Mouse (Mus musculus): ENCODE results near the gene Rcn1. TPM values are rescaled to one million over a fixed set of nuclear protein-coding genes. Genes with fewer than 3 reads are reported as not detected.

Gene Rcn1
- 28.5 and 29.5 TPM in 2 replicates for polyA plus RNA-seq (2015; fragmentation: Nextera tagmentation; extraction: Ambion mirVana)

GRCm38 (mm10) chr2:105399085-105399891 lies at the start of gene Rcn1:
Gene Rcn1 (minus strand): TSS chr2:105399319.
- H3K9me3 ChIP-seq (ENCODE audit: control insufficient read depth), result no peaks in the 10 kb centered on the region
- H3K36me3 ChIP-seq (ENCODE audit: control insufficient read depth, insufficient read depth), result no peaks in the 10 kb centered on the region
- H3K27me3 ChIP-seq (replicated peaks; ENCODE audit: control insufficient read depth, insufficient read depth, low read length), result no peaks in the 10 kb centered on the region; the same call in 1 of the 2 replicates
- peak within 1 kb of the TSS; percentile 97 for H3K4me2 ChIP-seq (replicated peaks; ENCODE audit: low read depth)
- peak within 1 kb of the TSS; percentile 74 for H3K9ac ChIP-seq (ENCODE audit: low read depth, low read length)
- H3K27ac ChIP-seq (ENCODE audit: low read depth, low read length), result peak within 1 kb of the TSS; percentile 90
- WGBS, result under 1% methylated on average over 43 of the region's 57 CpGs
- peak; percentile 71 for ATAC-seq
- no peak; the same call in 1 of the 2 replicates for TF ChIP-seq CTCF (IDR thresholded peaks at IDR 0.05; ENCODE audit: low read depth)
- H3K4me3 ChIP-seq (ENCODE audit: low read depth, low read length), result peak within 1 kb of the TSS; percentile 79
- peaks cover 9% of the 10 kb centered on the region; the same call in 1 of the 2 replicates for H3K4me1 ChIP-seq (replicated peaks; ENCODE audit: control insufficient read depth, insufficient read depth, low read length)

- WGBS, result 34% methylated on average over 3 of the region's 3 CpGs
- TF ChIP-seq CTCF (IDR thresholded peaks at IDR 0.05; ENCODE audit: low read depth), result peak; percentile 57
- Histone ChIP-seq H3K27me3 (replicated peaks; ENCODE audit: control insufficient read depth, insufficient read depth, low read length) (no peaks in the 10 kb centered on the region), H3K4me1 (replicated peaks; ENCODE audit: control insufficient read depth, insufficient read depth, low read length) (no peaks in the 10 kb centered on the region), H3K9me3 (ENCODE audit: control insufficient read depth) (no peaks in the 10 kb centered on the region), H3K9ac (ENCODE audit: low read depth, low read length) (no peak overlapping the region), H3K36me3 (ENCODE audit: control insufficient read depth, insufficient read depth) (no peaks in the 10 kb centered on the region), H3K27ac (ENCODE audit: low read depth, low read length) (no peak overlapping the region), H3K4me2 (replicated peaks; ENCODE audit: low read depth) (no peak overlapping the region), H3K4me3 (ENCODE audit: low read depth, low read length) (no peak overlapping the region)
- no peak for ATAC-seq
These were observed 45.0 kb upstream of the Rcn1 start for GRCm38 (mm10) chr2:105444072-105444471.

GRCm38 (mm10) chr2:105439022-105439421 lies 39.9 kb upstream of the Rcn1 start:
- Histone ChIP-seq H3K4me3 (ENCODE audit: low read depth, low read length) (no peak overlapping the region), H3K4me1 (replicated peaks; ENCODE audit: control insufficient read depth, insufficient read depth, low read length) (no peaks in the 10 kb centered on the region), H3K36me3 (ENCODE audit: control insufficient read depth, insufficient read depth) (no peaks in the 10 kb centered on the region), H3K4me2 (replicated peaks; ENCODE audit: low read depth) (no peak overlapping the region), H3K27me3 (replicated peaks; ENCODE audit: control insufficient read depth, insufficient read depth, low read length) (no peaks in the 10 kb centered on the region), H3K27ac (ENCODE audit: low read depth, low read length) (no peak overlapping the region), H3K9me3 (ENCODE audit: control insufficient read depth) (no peaks in the 10 kb centered on the region), H3K9ac (ENCODE audit: low read depth, low read length) (no peak overlapping the region)
- 52% methylated on average over 4 of the region's 4 CpGs for WGBS
- no peak for ATAC-seq
- no peak for TF ChIP-seq CTCF (IDR thresholded peaks at IDR 0.05; ENCODE audit: low read depth)

- no peaks in the 10 kb centered on the region for H3K27me3 ChIP-seq (replicated peaks; ENCODE audit: control insufficient read depth, insufficient read depth, low read length)
- 69% methylated on average over 2 of the region's 2 CpGs for WGBS
- no peak for ATAC-seq
- no peak overlapping the region for H3K4me2 ChIP-seq (replicated peaks; ENCODE audit: low read depth)
- no peaks in the 10 kb centered on the region for H3K36me3 ChIP-seq (ENCODE audit: control insufficient read depth, insufficient read depth)
- no peak for TF ChIP-seq CTCF (IDR thresholded peaks at IDR 0.05; ENCODE audit: low read depth)
- no peak overlapping the region for H3K27ac ChIP-seq (ENCODE audit: low read depth, low read length)
- no peaks in the 10 kb centered on the region for H3K4me1 ChIP-seq (replicated peaks; ENCODE audit: control insufficient read depth, insufficient read depth, low read length)
- H3K9ac ChIP-seq (ENCODE audit: low read depth, low read length), result no peak overlapping the region
- H3K4me3 ChIP-seq (ENCODE audit: low read depth, low read length), result no peak overlapping the region
- no peaks in the 10 kb centered on the region for H3K9me3 ChIP-seq (ENCODE audit: control insufficient read depth)
These were observed 39.4 kb upstream of the Rcn1 start for GRCm38 (mm10) chr2:105438525-105438924.

- Histone ChIP-seq H3K27me3 (replicated peaks; ENCODE audit: control insufficient read depth, insufficient read depth, low read length) (no peaks in the 10 kb centered on the region), H3K4me3 (ENCODE audit: low read depth, low read length) (no peak overlapping the region), H3K36me3 (ENCODE audit: control insufficient read depth, insufficient read depth) (no peaks in the 10 kb centered on the region), H3K9ac (ENCODE audit: low read depth, low read length) (no peak overlapping the region), H3K4me2 (replicated peaks; ENCODE audit: low read depth) (peak overlapping the region; percentile 35; the same call in 1 of the 2 replicates), H3K9me3 (ENCODE audit: control insufficient read depth) (no peaks in the 10 kb centered on the region), H3K4me1 (replicated peaks; ENCODE audit: control insufficient read depth, insufficient read depth, low read length) (no peaks in the 10 kb centered on the region; the same call in 1 of the 2 replicates), H3K27ac (ENCODE audit: low read depth, low read length) (no peak overlapping the region)
- ATAC-seq, result no peak
- 13% methylated on average over 10 of the region's 10 CpGs for WGBS
- TF ChIP-seq CTCF (IDR thresholded peaks at IDR 0.05; ENCODE audit: low read depth), result peak; percentile 26
These were observed 33.8 kb upstream of the Rcn1 start for GRCm38 (mm10) chr2:105432927-105433326.

GRCm38 (mm10) chr2:105430373-105430772 lies 31.3 kb upstream of the Rcn1 start:
- no peaks in the 10 kb centered on the region for H3K9me3 ChIP-seq (ENCODE audit: control insufficient read depth)
- H3K4me3 ChIP-seq (ENCODE audit: low read depth, low read length), result no peak overlapping the region
- 73% methylated on average over 5 of the region's 5 CpGs for WGBS
- no peaks in the 10 kb centered on the region for H3K27me3 ChIP-seq (replicated peaks; ENCODE audit: control insufficient read depth, insufficient read depth, low read length)
- ATAC-seq, result no peak
- TF ChIP-seq CTCF (IDR thresholded peaks at IDR 0.05; ENCODE audit: low read depth), result no peak
- H3K4me2 ChIP-seq (replicated peaks; ENCODE audit: low read depth), result no peak overlapping the region
- no peak overlapping the region for H3K27ac ChIP-seq (ENCODE audit: low read depth, low read length)
- H3K36me3 ChIP-seq (ENCODE audit: control insufficient read depth, insufficient read depth), result no peaks in the 10 kb centered on the region
- no peak overlapping the region for H3K9ac ChIP-seq (ENCODE audit: low read depth, low read length)
- no peaks in the 10 kb centered on the region; the same call in 1 of the 2 replicates for H3K4me1 ChIP-seq (replicated peaks; ENCODE audit: control insufficient read depth, insufficient read depth, low read length)

Data from intestine, postnatal 0 days (tissue).